Mouse (Mus musculus): ENCODE results near the gene Skint9. TPM values are rescaled to one million over a fixed set of nuclear protein-coding genes. Genes with fewer than 3 reads are reported as not detected.
"Not testable (repeated sequence)": the region's sequence is repeated elsewhere in the genome, so short reads cannot be mapped to it uniquely, and the experiment has no call there.

The Skint9 gene
- polyA plus RNA-seq (2014; fragmentation: Nextera tagmentation; extraction: Ambion mirVana) = not detected in 2 replicates

DNA sequence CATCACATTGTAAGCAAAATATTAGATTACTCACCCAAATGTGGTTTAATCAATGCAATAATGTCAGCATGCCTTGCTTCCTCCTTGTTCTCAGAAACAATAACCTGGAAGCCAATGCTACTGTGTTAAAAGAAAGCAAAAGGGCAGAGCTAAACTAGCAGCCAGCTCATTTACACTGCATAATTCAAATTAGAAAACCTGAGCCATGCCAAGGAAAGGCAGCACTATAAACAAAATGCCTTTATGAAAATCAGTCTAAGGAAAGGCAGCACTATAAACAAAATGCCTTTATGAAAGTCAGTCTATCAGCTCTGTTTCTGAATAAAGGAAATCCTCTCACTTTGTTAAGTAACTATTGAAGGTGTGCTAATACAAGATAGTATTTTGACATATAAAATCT, at the start of gene Skint9:
Gene Skint9 (minus strand): TSS at position 101 of the 400 bp plus-strand sequence.
- no peak within 1 kb of the TSS for H3K4me3 ChIP-seq (ENCODE audit: low read depth, low read length)
- H3K4me2 ChIP-seq (replicated peaks; ENCODE audit: low read depth, low read length) = no peak within 1 kb of the TSS
- 0 out of 2 replicates have a peak, but pooled peaks cover 2% of the 10 kb centered on the region for H3K9me3 ChIP-seq (ENCODE audit: control insufficient read depth, low read length)
- DNase-seq (ENCODE audit: low spot score) = no peak
- H3K4me1 ChIP-seq (replicated peaks; ENCODE audit: control insufficient read depth, insufficient read depth, low read length) = no peaks in the 10 kb centered on the region
- no peaks in the 10 kb centered on the region for H3K27me3 ChIP-seq (ENCODE audit: control insufficient read depth, insufficient read depth, low read length)
- ATAC-seq (ENCODE audit: low FRiP score) = no peak
- no peak within 1 kb of the TSS for H3K9ac ChIP-seq (ENCODE audit: low read depth, low read length)
- no peak within 1 kb of the TSS for H3K27ac ChIP-seq (ENCODE audit: low read depth, low read length)
- H3K36me3 ChIP-seq (ENCODE audit: control insufficient read depth, insufficient read depth, low read length) = no peaks in the 10 kb centered on the region

DNA sequence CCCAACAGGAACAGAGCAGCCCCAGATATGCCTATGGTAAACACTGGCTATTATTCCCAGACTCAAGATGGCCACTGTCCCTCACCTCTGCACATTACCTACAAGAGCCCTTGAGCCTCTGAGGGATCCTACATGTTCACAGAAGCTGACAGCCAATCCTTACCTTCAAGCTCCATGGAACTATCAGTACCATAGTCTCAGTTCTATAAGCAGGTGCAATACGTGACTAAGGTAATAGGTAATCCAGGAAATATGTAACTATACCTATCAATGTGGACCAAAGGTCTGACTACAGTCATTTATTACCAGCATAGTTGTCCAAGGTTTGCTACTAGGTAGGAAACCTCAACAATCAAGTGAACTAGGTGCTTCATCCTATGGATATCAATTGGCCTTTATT, 1.1 kb downstream of the Skint9 start:
- H3K9me3 ChIP-seq (ENCODE audit: control insufficient read depth, low read length) = 0 out of 2 replicates have a peak, but pooled peaks cover 2% of the 10 kb centered on the region
- 79% methylated on average over 1 of the region's 1 CpGs for WGBS
- H3K9ac ChIP-seq (ENCODE audit: low read depth, low read length) = no peak overlapping the region
- H3K27ac ChIP-seq (ENCODE audit: low read depth, low read length) = no peak overlapping the region
- H3K4me2 ChIP-seq (replicated peaks; ENCODE audit: low read depth, low read length) = no peak overlapping the region
- no peaks in the 10 kb centered on the region for H3K27me3 ChIP-seq (ENCODE audit: control insufficient read depth, insufficient read depth, low read length)
- DNase-seq (ENCODE audit: low spot score) = no peak
- ATAC-seq (ENCODE audit: low FRiP score) = no peak
- H3K36me3 ChIP-seq (ENCODE audit: control insufficient read depth, insufficient read depth, low read length) = no peaks in the 10 kb centered on the region
- H3K4me1 ChIP-seq (replicated peaks; ENCODE audit: control insufficient read depth, insufficient read depth, low read length) = no peaks in the 10 kb centered on the region
- H3K4me3 ChIP-seq (ENCODE audit: low read depth, low read length) = no peak overlapping the region

DNA sequence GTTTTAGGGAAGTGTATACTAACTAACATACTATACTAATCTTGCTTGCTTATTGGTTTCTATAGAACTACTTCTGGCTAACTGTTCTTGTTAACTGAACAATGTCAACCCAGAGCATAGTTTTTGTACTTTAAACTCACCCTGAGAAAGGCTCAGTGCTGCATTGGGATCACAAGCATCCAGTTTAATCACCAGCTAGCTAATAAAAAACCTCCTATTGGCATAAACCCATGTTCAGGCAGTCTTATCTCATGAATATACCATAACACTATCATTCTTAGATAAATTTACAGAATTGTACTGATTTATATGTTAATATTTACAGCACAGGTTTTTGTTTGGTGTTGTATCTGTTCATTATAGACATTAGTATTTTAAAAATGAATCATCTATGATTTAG, 1.6 kb downstream of the Skint9 start:
- no peak overlapping the region for H3K4me2 ChIP-seq (replicated peaks; ENCODE audit: low read depth, low read length)
- 0 out of 2 replicates have a peak, but pooled peaks cover 2% of the 10 kb centered on the region for H3K9me3 ChIP-seq (ENCODE audit: control insufficient read depth, low read length)
- no peaks in the 10 kb centered on the region for H3K27me3 ChIP-seq (ENCODE audit: control insufficient read depth, insufficient read depth, low read length)
- no peaks in the 10 kb centered on the region for H3K36me3 ChIP-seq (ENCODE audit: control insufficient read depth, insufficient read depth, low read length)
- no peaks in the 10 kb centered on the region for H3K4me1 ChIP-seq (replicated peaks; ENCODE audit: control insufficient read depth, insufficient read depth, low read length)
- no peak for DNase-seq (ENCODE audit: low spot score)
- H3K27ac ChIP-seq (ENCODE audit: low read depth, low read length) = no peak overlapping the region
- no peak overlapping the region for H3K4me3 ChIP-seq (ENCODE audit: low read depth, low read length)
- ATAC-seq (ENCODE audit: low FRiP score) = no peak
- no peak overlapping the region for H3K9ac ChIP-seq (ENCODE audit: low read depth, low read length)

- ATAC-seq (ENCODE audit: low FRiP score); H3K9ac ChIP-seq (ENCODE audit: low read depth, low read length); H3K9me3 ChIP-seq (ENCODE audit: control insufficient read depth, low read length); H3K27me3 ChIP-seq (ENCODE audit: control insufficient read depth, insufficient read depth, low read length); DNase-seq (ENCODE audit: low spot score); H3K4me3 ChIP-seq (ENCODE audit: low read depth, low read length); H3K4me1 ChIP-seq (replicated peaks; ENCODE audit: control insufficient read depth, insufficient read depth, low read length); H3K36me3 ChIP-seq (ENCODE audit: control insufficient read depth, insufficient read depth, low read length); H3K27ac ChIP-seq (ENCODE audit: low read depth, low read length); H3K4me2 ChIP-seq (replicated peaks; ENCODE audit: low read depth, low read length): not testable (repeated sequence)
- 90% methylated on average over 16 of the region's 17 CpGs for WGBS
These were observed 84.7 kb downstream of the Skint9 start for GRCm38 (mm10) chr4:112349111-112349510.

Other genes starting within 250 kb of the Skint9 start
- 0.04 TPM in 1 of 2 replicates, not detected in the other for gene Skint3, start 201.7 kb downstream of the Skint9 start, polyA plus RNA-seq (2014; fragmentation: Nextera tagmentation; extraction: Ambion mirVana)
- not detected in 2 replicates for gene Skint2, start 123.2 kb upstream of the Skint9 start, polyA plus RNA-seq (2014; fragmentation: Nextera tagmentation; extraction: Ambion mirVana)

Data from hindbrain, embryonic 11.5 days (tissue).